Mouse (Mus musculus) lung, embryonic 14.5 days (tissue): ENCODE data around the gene Krtap4-16. TPM values are rescaled to one million over a fixed set of nuclear protein-coding genes. Genes with fewer than 3 reads are reported as not detected.
"Not testable (repeated sequence)": the region's sequence is repeated elsewhere in the genome, so short reads cannot be mapped to it uniquely, and the experiment has no call there.

Experiments
- ATAC-seq: fragments of 200-750 bp; cut with Nextera tagmentation; 2 replicates; pipeline ENCODE4 v1.8.0; 2017; ENCODE audit warnings: mild to moderate bottlenecking, moderate TSS enrichment, moderate library complexity; ENCODE audit not compliant: insufficient read depth
- DNase-seq: peaks from one replicate; pipeline ENCODE4 v3.0.0-alpha.2; 2015
- H3K27ac ChIP-seq: fragments of 300-500 bp; sonication (generic); 2 replicates; pipeline ENCODE4 v1.5.1; 2014; ENCODE audit warnings: low read depth, mild to moderate bottlenecking, moderate library complexity
- H3K27me3 ChIP-seq: fragments of 300-500 bp; sonication (generic); 2 replicates; pipeline ENCODE4 v1.6.1; 2014; ENCODE audit warnings: low read length, control low read depth; ENCODE audit not compliant: insufficient read depth
- H3K36me3 ChIP-seq: fragments of 300-500 bp; sonication (generic); 2 replicates; pipeline ENCODE4 v1.6.1; 2014; ENCODE audit warnings: control low read depth; ENCODE audit not compliant: insufficient read depth
- H3K4me1 ChIP-seq: fragments of 300-500 bp; sonication (generic); 2 replicates; pipeline ENCODE4 v1.6.1; 2014; ENCODE audit warnings: antibody characterized with exemption, control low read depth; ENCODE audit not compliant: insufficient read depth
- H3K4me2 ChIP-seq: fragments of 300-500 bp; sonication (generic); 2 replicates; pipeline ENCODE4 v1.6.1; 2014; ENCODE audit warnings: mild to moderate bottlenecking
- H3K4me3 ChIP-seq: fragments of 300-500 bp; sonication (generic); 2 replicates; pipeline ENCODE4 v1.5.1; 2014; ENCODE audit warnings: low read depth, low read length
- H3K9ac ChIP-seq: fragments of 300-500 bp; sonication (generic); 2 replicates; pipeline ENCODE4 v1.6.1; 2014
- H3K9me3 ChIP-seq: fragments of 300-500 bp; sonication (generic); 2 replicates; pipeline ENCODE4 v1.6.1; 2016; ENCODE audit warnings: low read depth, low read length, control low read depth
- CTCF ChIP-seq: IDR thresholded peaks from 2 replicates; pipeline ENCODE4 v1.5.1; 2016; ENCODE audit warnings: antibody characterized with exemption, low read depth
- WGBS: fragments of 180-500 bp; shearing (Covaris S2); extraction: QIAGEN DNeasy Blood & Tissue Kit; methylation state at CpG from one replicate; pipeline ENCODE4 v1.1.7; 2014; 5-methylcytosine and 5-hydroxymethylcytosine counted together
- polyA plus RNA-seq: library from polyadenylated mRNA; unstranded; fragments of >200 nt; fragmentation: Nextera tagmentation; extraction: Ambion mirVana; gene quantifications from 2 replicates; pipeline ENCODE4 v1.2.1, GENCODE M21; 2014

Krtap4-16 gene
- polyA plus RNA-seq = not detected in 2 replicates

- H3K9ac ChIP-seq = no peak within 1 kb of the TSS
- no peak within 1 kb of the TSS for H3K27ac ChIP-seq
- no peaks in the 10 kb centered on the region for H3K27me3 ChIP-seq
- no peak for DNase-seq
- H3K4me1 ChIP-seq = no peaks in the 10 kb centered on the region
- H3K36me3 ChIP-seq = no peaks in the 10 kb centered on the region
- H3K9me3 ChIP-seq = no peaks in the 10 kb centered on the region
- no peak for ATAC-seq
- H3K4me3 ChIP-seq = no peak within 1 kb of the TSS
- H3K4me2 ChIP-seq = no peak within 1 kb of the TSS
- no peak for TF ChIP-seq CTCF
These were observed at the start of gene Krtap4-16 for GRCm38 (mm10) chr11:99851508-99851907. Gene Krtap4-16, minus strand, starts transcription at chr11:99851608.

- not testable (repeated sequence) for H3K4me2 ChIP-seq, H3K9ac ChIP-seq, H3K36me3 ChIP-seq, H3K27ac ChIP-seq, H3K27me3 ChIP-seq, H3K4me1 ChIP-seq, ATAC-seq, DNase-seq, H3K4me3 ChIP-seq, H3K9me3 ChIP-seq
- WGBS = 50% methylated on average over 1 of the region's 1 CpGs
These were observed 27.5 kb upstream of the Krtap4-16 start, which contains the start of gene Gm11567 for GRCm38 (mm10) chr11:99878887-99879286. Gene Gm11567, plus strand, starts transcription at chr11:99879187.

GRCm38 (mm10) chr11:99873089-99873488, 21.7 kb upstream of the Krtap4-16 start, which contains the start of gene Krtap9-1:
Gene Krtap9-1, plus strand, starts transcription at chr11:99873389.
- not testable (repeated sequence) for H3K9ac ChIP-seq

GRCm38 (mm10) chr11:99864176-99864575, 12.8 kb upstream of the Krtap4-16 start, which contains the start of gene Gm11559:
Gene Gm11559, plus strand, starts transcription at chr11:99864476.
- not testable (repeated sequence) for ATAC-seq, H3K4me2 ChIP-seq, H3K27me3 ChIP-seq, H3K9me3 ChIP-seq, H3K9ac ChIP-seq, H3K36me3 ChIP-seq, H3K4me1 ChIP-seq, H3K27ac ChIP-seq, DNase-seq, H3K4me3 ChIP-seq
- WGBS = 56% methylated on average over 1 of the region's 1 CpGs

More at GRCm38 (mm10) chr11:99873089-99873488, 21.7 kb upstream of the Krtap4-16 start, which contains the start of gene Krtap9-1:
- DNase-seq, ATAC-seq, H3K36me3 ChIP-seq, H3K4me2 ChIP-seq, H3K27ac ChIP-seq, H3K4me3 ChIP-seq, H3K27me3 ChIP-seq, H3K9me3 ChIP-seq, H3K4me1 ChIP-seq: not testable (repeated sequence)
- WGBS = 54% methylated on average over 1 of the region's 1 CpGs

- H3K9me3 ChIP-seq = no peaks in the 10 kb centered on the region
- H3K4me2 ChIP-seq = no peak overlapping the region
These were observed 7.4 kb upstream of the Krtap4-16 start for GRCm38 (mm10) chr11:99858761-99859160.

GRCm38 (mm10) chr11:99857617-99858016, 6.2 kb upstream of the Krtap4-16 start, which contains the start of gene Gm11568:
Gene Gm11568, plus strand, starts transcription at chr11:99857917.
- H3K27ac ChIP-seq = no peak within 1 kb of the TSS
- ATAC-seq (no peak), DNase-seq (no peak)
- WGBS = 81% methylated on average over 2 of the region's 2 CpGs
- no peak for TF ChIP-seq CTCF
- H3K36me3 ChIP-seq = no peaks in the 10 kb centered on the region
- no peaks in the 10 kb centered on the region for H3K9me3 ChIP-seq
- H3K27me3 ChIP-seq = no peaks in the 10 kb centered on the region
- no peak within 1 kb of the TSS for H3K4me3 ChIP-seq
- no peak within 1 kb of the TSS for H3K4me2 ChIP-seq
- H3K4me1 ChIP-seq = no peaks in the 10 kb centered on the region
- H3K9ac ChIP-seq = no peak within 1 kb of the TSS

More at GRCm38 (mm10) chr11:99858761-99859160, 7.4 kb upstream of the Krtap4-16 start:
- Histone ChIP-seq H3K4me3 (no peak overlapping the region), H3K36me3 (no peaks in the 10 kb centered on the region), H3K4me1 (no peaks in the 10 kb centered on the region), H3K27me3 (no peaks in the 10 kb centered on the region), H3K27ac (no peak overlapping the region), H3K9ac (no peak overlapping the region)
- TF ChIP-seq CTCF = no peak
- no peak for ATAC-seq
- DNase-seq = no peak
- WGBS = 65% methylated on average over 2 of the region's 2 CpGs

- no peak overlapping the region for H3K4me2 ChIP-seq
- no peaks in the 10 kb centered on the region for H3K9me3 ChIP-seq
- no peak overlapping the region for H3K4me3 ChIP-seq
- peak; percentile 37 for DNase-seq
- no peak overlapping the region for H3K9ac ChIP-seq
- 51% methylated on average over 3 of the region's 3 CpGs for WGBS
- peak; percentile 59 for TF ChIP-seq CTCF
- no peaks in the 10 kb centered on the region for H3K36me3 ChIP-seq
- no peaks in the 10 kb centered on the region for H3K27me3 ChIP-seq
- ATAC-seq = no peak
- no peaks in the 10 kb centered on the region for H3K4me1 ChIP-seq
- no peak overlapping the region for H3K27ac ChIP-seq
These were observed 2.7 kb upstream of the Krtap4-16 start for GRCm38 (mm10) chr11:99854121-99854520.

GRCm38 (mm10) chr11:99846746-99847145, 4.7 kb downstream of the Krtap4-16 start:
- DNase-seq (no peak), ATAC-seq (no peak)
- Histone ChIP-seq H3K9ac (no peak overlapping the region), H3K27ac (no peak overlapping the region), H3K9me3 (no peaks in the 10 kb centered on the region), H3K4me2 (no peak overlapping the region), H3K4me1 (no peaks in the 10 kb centered on the region), H3K27me3 (no peaks in the 10 kb centered on the region), H3K36me3 (no peaks in the 10 kb centered on the region), H3K4me3 (no peak overlapping the region)
- TF ChIP-seq CTCF = no peak
- 83% methylated on average over 2 of the region's 2 CpGs for WGBS
